Mouse (Mus musculus) intestine, postnatal 0 days (tissue): ENCODE measurements around the gene Cela3b. TPM values are rescaled to one million over a fixed set of nuclear protein-coding genes. Genes with fewer than 3 reads are reported as not detected.

Source experiments
- ATAC-seq: fragments of 200-750 bp; cut with Nextera tagmentation; 2 replicates; pipeline ENCODE4 v1.8.0; 2017; ENCODE audit warnings: mild to moderate bottlenecking, moderate TSS enrichment, moderate library complexity
- H3K27ac ChIP-seq: fragments of 300-500 bp; sonication (generic); 2 replicates; pipeline ENCODE4 v1.5.1; 2014; ENCODE audit warnings: mild to moderate bottlenecking, low read depth, low read length, moderate library complexity
- H3K27me3 ChIP-seq: fragments of 300-500 bp; sonication (generic); replicated peaks from 2 replicates; pipeline ENCODE4 v1.6.1; 2014; ENCODE audit warnings: low read length, mixed read lengths; ENCODE audit not compliant: control insufficient read depth, insufficient read depth
- H3K36me3 ChIP-seq: fragments of 300-500 bp; sonication (generic); 2 replicates; pipeline ENCODE4 v1.6.1; 2014; ENCODE audit warnings: mild to moderate bottlenecking, moderate library complexity; ENCODE audit not compliant: control insufficient read depth, insufficient read depth
- H3K4me1 ChIP-seq: fragments of 300-500 bp; sonication (generic); replicated peaks from 2 replicates; pipeline ENCODE4 v1.6.1; 2014; ENCODE audit warnings: antibody characterized with exemption, low read length, mixed read lengths; ENCODE audit not compliant: control insufficient read depth, insufficient read depth
- H3K4me2 ChIP-seq: fragments of 300-500 bp; sonication (generic); replicated peaks from 2 replicates; pipeline ENCODE4 v1.6.1; 2014; ENCODE audit warnings: low read depth, mild to moderate bottlenecking, moderate library complexity
- H3K4me3 ChIP-seq: fragments of 300-500 bp; sonication (generic); 2 replicates; pipeline ENCODE4 v1.5.1; 2014; ENCODE audit warnings: low read depth, low read length
- H3K9ac ChIP-seq: fragments of 300-500 bp; sonication (generic); 2 replicates; pipeline ENCODE4 v1.6.1; 2014; ENCODE audit warnings: mild to moderate bottlenecking, low read depth, low read length
- H3K9me3 ChIP-seq: fragments of 300-500 bp; sonication (generic); 2 replicates; pipeline ENCODE4 v1.6.1; 2016; ENCODE audit warnings: mixed run types; ENCODE audit not compliant: control insufficient read depth
- CTCF ChIP-seq: sonication (generic); IDR thresholded peaks from 2 replicates; pipeline ENCODE4 v1.5.1; 2016; ENCODE audit warnings: low read depth, mild to moderate bottlenecking, control low read depth, antibody characterized with exemption, moderate library complexity
- WGBS: fragments of 180-500 bp; shearing (Covaris S2); extraction: QIAGEN DNeasy Blood & Tissue Kit; methylation state at CpG from one replicate; pipeline ENCODE4 v1.1.7; 2014; 5-methylcytosine and 5-hydroxymethylcytosine counted together
- polyA plus RNA-seq: library from polyadenylated mRNA; unstranded; fragments of >200 nt; fragmentation: Nextera tagmentation; extraction: Ambion mirVana; gene quantifications from 2 replicates; pipeline ENCODE4 v1.2.1, GENCODE M21; 2015

Gene Cela3b
- polyA plus RNA-seq, 1 experiment from 2014 or later: 9.1 TPM

DNA sequence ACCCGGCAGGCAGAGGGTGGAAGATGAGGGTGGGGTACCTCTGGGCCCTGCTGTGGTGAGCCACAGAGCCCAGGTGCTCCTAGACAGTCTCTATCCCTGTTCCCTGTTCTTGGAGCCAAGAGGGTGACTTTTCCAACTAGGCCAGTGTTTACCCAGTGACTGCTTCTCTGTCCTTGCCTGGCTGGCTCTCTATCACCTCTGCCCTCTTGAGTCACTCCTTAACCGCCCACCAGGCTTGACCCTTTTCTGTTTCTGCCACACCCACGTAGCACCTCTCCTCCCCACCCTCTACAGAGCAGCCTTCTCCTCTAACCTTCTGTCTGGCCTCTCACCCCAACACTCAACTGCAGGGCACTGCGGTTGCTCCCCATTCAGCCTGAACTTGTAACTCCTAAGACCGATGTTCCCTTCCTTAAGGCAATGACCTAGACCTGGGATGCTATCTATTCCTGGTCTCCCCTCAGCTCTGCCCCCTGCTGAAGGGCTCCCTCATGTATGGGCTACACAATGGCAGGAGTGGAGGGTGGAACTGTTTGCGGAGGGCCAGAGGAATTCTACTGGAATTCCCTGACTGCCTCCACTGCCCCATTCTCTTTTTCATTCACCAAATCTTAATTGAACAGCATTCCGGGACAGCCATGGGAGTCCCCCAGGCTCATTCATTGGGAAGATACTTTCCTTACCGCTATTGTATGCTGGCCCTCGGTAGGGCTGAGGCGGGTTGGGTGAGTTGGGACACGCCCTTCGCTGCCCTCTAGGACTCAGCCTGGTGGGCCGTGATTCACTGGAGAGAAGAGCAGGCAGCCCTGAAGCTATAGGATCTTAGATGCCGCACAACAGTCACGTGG, 39.7 kb upstream of the Cela3b start:
- Histone ChIP-seq H3K27me3 (no peaks in the 10 kb centered on the region), H3K4me2 (peak overlapping the region; percentile 92), H3K4me1 (no peaks in the 10 kb centered on the region), H3K27ac (no peak overlapping the region), H3K9ac (peak overlapping the region; percentile 75; the same call in 1 of the 2 replicates), H3K36me3 (no peaks in the 10 kb centered on the region), H3K4me3 (peak overlapping the region; percentile 64), H3K9me3 (no peaks in the 10 kb centered on the region)
- ATAC-seq: no peak
- WGBS: 41% methylated on average over 15 of the region's 15 CpGs
- TF ChIP-seq CTCF: peak; percentile 38

DNA sequence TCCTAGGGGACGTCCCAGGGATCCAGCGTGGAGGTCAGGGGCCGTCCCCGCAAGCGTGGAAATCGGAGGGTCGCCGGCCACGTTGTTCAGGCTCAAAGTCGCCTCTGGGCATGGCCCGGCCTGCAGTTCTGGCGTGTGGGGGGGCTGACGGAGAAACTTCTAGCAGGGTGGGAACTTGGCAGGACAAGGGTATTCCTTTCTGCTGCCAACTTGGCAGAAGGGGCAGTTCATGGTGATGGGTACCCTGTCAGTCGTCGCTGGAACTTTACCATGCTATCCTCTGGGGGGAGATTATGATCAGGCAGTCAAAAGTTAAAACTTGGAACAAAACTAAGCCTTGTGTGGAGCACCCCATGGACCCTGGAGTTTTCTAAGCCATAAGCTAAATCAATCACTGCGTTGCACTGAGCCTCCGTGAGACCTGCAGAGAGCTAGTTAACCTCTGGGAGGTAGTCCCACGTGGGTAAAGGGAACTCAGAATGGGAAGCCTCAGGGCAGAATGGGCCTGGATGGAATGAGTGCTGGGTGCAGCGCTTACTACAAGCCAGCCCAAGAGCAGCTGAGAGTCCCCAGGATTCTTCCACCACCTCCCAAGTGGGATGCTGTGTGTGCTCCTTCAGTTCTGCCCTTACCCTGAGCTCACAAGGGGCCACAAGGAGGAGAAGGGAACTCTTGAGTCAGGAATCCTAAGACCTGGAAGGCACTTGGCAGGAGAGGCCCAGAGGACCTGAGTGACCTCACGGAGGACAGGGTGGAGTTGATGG, 38.9 kb upstream of the Cela3b start:
- 6% methylated on average over 20 of the region's 20 CpGs for WGBS
- peak overlapping the region; percentile 92 for H3K4me2 ChIP-seq
- peak; percentile 11; the same call in 1 of the 2 replicates for ATAC-seq

DNA sequence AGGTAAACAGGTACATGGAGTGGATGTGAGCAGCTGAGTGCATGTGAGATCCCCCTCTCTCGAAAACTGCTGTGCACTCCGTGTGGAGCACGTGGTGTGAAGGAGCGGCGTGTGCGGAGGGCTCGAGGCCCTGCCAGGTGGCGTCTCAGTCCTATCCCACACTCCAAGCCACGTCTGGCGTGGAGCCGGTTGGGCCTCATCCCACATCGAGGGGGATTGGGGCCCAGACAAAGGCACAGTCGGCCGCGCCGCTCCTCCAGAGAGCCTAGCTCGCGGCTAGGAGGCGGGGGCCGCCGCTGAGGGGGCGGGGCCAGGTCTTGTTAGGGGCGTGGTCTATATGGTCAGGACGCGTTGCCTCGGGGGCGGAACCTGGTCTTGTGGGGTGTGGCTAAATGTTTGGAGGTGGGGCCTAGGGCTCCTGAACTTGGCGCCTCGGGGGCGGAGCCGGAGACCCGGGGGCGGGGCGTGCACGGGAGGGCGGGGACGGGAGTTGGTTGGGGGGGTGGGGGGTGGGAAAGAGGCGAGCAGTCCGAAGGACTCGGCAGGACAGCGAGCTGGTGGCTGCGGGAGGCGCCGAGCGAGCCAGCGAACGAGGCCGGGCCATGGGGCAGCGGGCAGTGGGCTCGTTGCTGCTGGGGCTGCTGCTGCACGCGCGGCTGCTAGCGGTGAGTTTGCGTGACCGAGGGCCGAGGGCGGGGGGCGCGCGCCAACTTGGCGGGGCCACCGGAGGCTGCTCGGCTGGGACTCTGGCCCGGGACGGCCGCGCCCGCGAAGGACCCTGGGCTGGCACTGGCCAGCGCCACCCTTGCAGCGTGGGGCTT, 38.1 kb upstream of the Cela3b start, which contains the start of gene Hspg2:
Gene Hspg2 (plus strand): TSS at position 510 of the 821 bp plus-strand sequence.
- H3K4me1 ChIP-seq: no peaks in the 10 kb centered on the region
- under 1% methylated on average over 60 of the region's 72 CpGs for WGBS
- peak within 1 kb of the TSS; percentile 92 for H3K4me2 ChIP-seq

More for the DNA sequence above, 38.9 kb upstream of the Cela3b start:
- H3K9ac ChIP-seq: peak overlapping the region; percentile 75
- H3K4me3 ChIP-seq: peak overlapping the region; percentile 64
- H3K9me3 ChIP-seq: no peaks in the 10 kb centered on the region
- H3K4me1 ChIP-seq: no peaks in the 10 kb centered on the region
- no peak overlapping the region; the same call in 1 of the 2 replicates for H3K27ac ChIP-seq
- H3K36me3 ChIP-seq: no peaks in the 10 kb centered on the region
- TF ChIP-seq CTCF: peak; percentile 1; the same call in 1 of the 2 replicates
- no peaks in the 10 kb centered on the region for H3K27me3 ChIP-seq

GRCm38 (mm10) chr4:137467525-137467924, 37.2 kb upstream of the Cela3b start:
- Histone ChIP-seq H3K9ac (no peak overlapping the region), H3K27me3 (no peaks in the 10 kb centered on the region), H3K36me3 (no peaks in the 10 kb centered on the region), H3K4me3 (no peak overlapping the region), H3K9me3 (no peaks in the 10 kb centered on the region), H3K4me2 (no peak overlapping the region), H3K4me1 (no peaks in the 10 kb centered on the region), H3K27ac (no peak overlapping the region)
- WGBS: 85% methylated on average over 2 of the region's 2 CpGs
- no peak for TF ChIP-seq CTCF
- no peak for ATAC-seq

More for the DNA sequence above, 38.1 kb upstream of the Cela3b start, which contains the start of gene Hspg2:
- Histone ChIP-seq H3K9me3 (no peaks in the 10 kb centered on the region), H3K4me3 (peak within 1 kb of the TSS; percentile 64), H3K36me3 (no peaks in the 10 kb centered on the region), H3K27me3 (no peaks in the 10 kb centered on the region), H3K27ac (no peak within 1 kb of the TSS; the same call in 1 of the 2 replicates), H3K9ac (peak within 1 kb of the TSS; percentile 75)
- ATAC-seq: peak; percentile 86
- TF ChIP-seq CTCF: peak; percentile 45

DNA sequence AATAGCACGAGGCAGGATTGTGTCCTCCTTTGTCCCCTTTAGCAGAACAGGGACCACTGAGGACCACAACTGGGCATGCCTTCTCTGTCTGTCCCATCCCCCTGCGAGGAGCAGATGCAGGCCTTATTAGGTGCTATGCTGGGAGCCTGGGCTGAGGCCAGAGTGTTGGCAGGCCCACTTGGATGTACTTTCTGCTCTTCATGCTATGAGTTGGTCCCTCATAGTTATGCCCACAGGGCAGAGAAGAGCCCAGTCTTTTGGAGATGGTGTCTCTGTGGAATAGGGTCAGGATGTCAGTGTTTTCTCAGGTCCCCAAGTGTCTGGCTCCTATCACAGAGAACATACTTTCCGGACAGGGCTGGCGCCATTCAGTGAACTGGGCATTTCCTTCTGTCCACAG, 36.7 kb upstream of the Cela3b start:
- H3K4me1 ChIP-seq: 0 out of 2 replicates have a peak, but pooled peaks cover 2% of the 10 kb centered on the region
- ATAC-seq: no peak
- 81% methylated on average over 4 of the region's 4 CpGs for WGBS
- H3K4me2 ChIP-seq: no peak overlapping the region
- no peaks in the 10 kb centered on the region for H3K36me3 ChIP-seq
- H3K27ac ChIP-seq: no peak overlapping the region
- no peak overlapping the region for H3K9ac ChIP-seq
- H3K9me3 ChIP-seq: no peaks in the 10 kb centered on the region
- H3K27me3 ChIP-seq: no peaks in the 10 kb centered on the region
- no peak for TF ChIP-seq CTCF
- H3K4me3 ChIP-seq: no peak overlapping the region
